ENCODE assay signal across 9 mouse cellular contexts in the genomic region with DNA sequence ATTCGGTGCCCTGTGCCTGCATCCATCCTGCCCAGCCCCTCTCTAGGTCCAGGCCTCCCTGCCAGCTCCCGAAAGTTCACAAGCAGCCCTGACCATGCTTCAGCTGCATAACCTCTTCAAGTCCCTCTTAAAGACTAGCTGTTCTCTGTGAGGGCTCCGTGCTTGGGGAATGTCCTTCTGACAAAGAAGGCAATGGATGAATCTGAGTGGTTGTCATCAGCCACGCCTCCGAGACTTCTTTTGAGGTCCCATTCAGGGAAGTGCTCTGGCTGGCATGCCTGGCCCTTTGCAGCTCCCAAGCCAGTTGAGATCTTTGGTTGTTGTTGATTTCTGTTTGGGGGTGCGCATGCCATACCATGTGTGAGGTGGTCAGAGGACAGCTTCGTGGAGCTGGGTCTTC.
DNase-seq lines count a peak whose midpoint lies in the region; ATAC-seq and TF ChIP-seq lines count a peak whose summit lies in the region.
"Had no signal": no experiment of that assay in that cellular context is flagged by ENCODE, and none has a peak within 500 bp of the region (broad histone marks: within the 10 kb centered on the region; RNA-seq: fewer than 3 reads in every experiment).

No protein-coding gene starts in this region.

- H3K4me2 ChIP-seq in heart, embryonic 12.5 days = no peak overlapping the region
- no peak overlapping the region for H3K4me2 ChIP-seq in embryonic facial prominence, embryonic 15.5 days (replicated peaks)
- no peak overlapping the region for H3K4me2 ChIP-seq in kidney, embryonic 14.5 days (replicated peaks; ENCODE audit: low read depth, low read length)
- H3K4me2 ChIP-seq in midbrain, postnatal 0 days (ENCODE audit: low read depth, low read length, poor library complexity, severe bottlenecking) = no peak overlapping the region

- H3K27ac ChIP-seq in heart, embryonic 12.5 days (ENCODE audit: poor library complexity, severe bottlenecking) = peak overlapping the region; percentile 85
- peak overlapping the region; percentile 91 for H3K27ac ChIP-seq in embryonic facial prominence, embryonic 15.5 days (replicated peaks)
- peak overlapping the region; percentile 96 for H3K27ac ChIP-seq in kidney, embryonic 14.5 days (ENCODE audit: low read depth, low read length)
- peak overlapping the region; percentile 73 for H3K27ac ChIP-seq in midbrain, postnatal 0 days (ENCODE audit: low read depth, low read length)

- WGBS in heart, embryonic 12.5 days = 44% methylated on average over 7 of the region's 7 CpGs
- WGBS in embryonic facial prominence, embryonic 15.5 days = 52% methylated on average over 7 of the region's 7 CpGs
- WGBS in kidney, embryonic 14.5 days = 65% methylated on average over 7 of the region's 7 CpGs
- 52% methylated on average over 7 of the region's 7 CpGs for WGBS in midbrain, postnatal 0 days

- no peaks in the 10 kb centered on the region for H3K9me3 ChIP-seq in heart, embryonic 12.5 days (replicated peaks)
- H3K9me3 ChIP-seq in embryonic facial prominence, embryonic 15.5 days (replicated peaks) = no peaks in the 10 kb centered on the region
- no peaks in the 10 kb centered on the region for H3K9me3 ChIP-seq in kidney, embryonic 14.5 days (ENCODE audit: control insufficient read depth, low read length)
- H3K9me3 ChIP-seq in midbrain, postnatal 0 days (ENCODE audit: low read length) = no peaks in the 10 kb centered on the region

- H3K27me3 ChIP-seq in heart, embryonic 12.5 days (replicated peaks) = no peaks in the 10 kb centered on the region
- no peaks in the 10 kb centered on the region for H3K27me3 ChIP-seq in embryonic facial prominence, embryonic 15.5 days
- no peaks in the 10 kb centered on the region for H3K27me3 ChIP-seq in kidney, embryonic 14.5 days (ENCODE audit: control insufficient read depth, insufficient read depth, low read length)
- no peaks in the 10 kb centered on the region for H3K27me3 ChIP-seq in midbrain, postnatal 0 days (ENCODE audit: insufficient read depth, low read length)
- H3K27me3 ChIP-seq: CH12.LX had no signal

- no peaks in the 10 kb centered on the region for H3K36me3 ChIP-seq in heart, embryonic 12.5 days
- H3K36me3 ChIP-seq in embryonic facial prominence, embryonic 15.5 days = no peaks in the 10 kb centered on the region
- H3K36me3 ChIP-seq in kidney, embryonic 14.5 days (ENCODE audit: control insufficient read depth, insufficient read depth, low read length) = no peaks in the 10 kb centered on the region
- no peaks in the 10 kb centered on the region for H3K36me3 ChIP-seq in midbrain, postnatal 0 days (ENCODE audit: insufficient read depth, low read length)

- no peak for ATAC-seq in heart, embryonic 12.5 days (ENCODE audit: insufficient number of reproducible peaks, low FRiP score)
- no peak for ATAC-seq in embryonic facial prominence, embryonic 15.5 days (ENCODE audit: insufficient number of reproducible peaks, low FRiP score, low TSS enrichment, low read depth)
- ATAC-seq in kidney, embryonic 14.5 days (ENCODE audit: low FRiP score, low TSS enrichment) = no peak
- no peak for ATAC-seq in midbrain, postnatal 0 days (ENCODE audit: low FRiP score)
- ATAC-seq in frontal cortex, adult (ENCODE audit: low TSS enrichment) = no peak

- no peak overlapping the region for H3K4me3 ChIP-seq in heart, embryonic 12.5 days
- H3K4me3 ChIP-seq in embryonic facial prominence, embryonic 15.5 days (replicated peaks) = no peak overlapping the region
- H3K4me3 ChIP-seq in kidney, embryonic 14.5 days (ENCODE audit: low read length) = no peak overlapping the region
- no peak overlapping the region for H3K4me3 ChIP-seq in midbrain, postnatal 0 days (ENCODE audit: low read depth, low read length)

- TF ChIP-seq CTCF in midbrain, postnatal 0 days (IDR thresholded peaks at IDR 0.05) = no peak

- H3K4me1 ChIP-seq in heart, embryonic 12.5 days (replicated peaks) = peaks cover 52% of the 10 kb centered on the region
- H3K4me1 ChIP-seq in embryonic facial prominence, embryonic 15.5 days = peaks cover 63% of the 10 kb centered on the region
- peaks cover 64% of the 10 kb centered on the region for H3K4me1 ChIP-seq in kidney, embryonic 14.5 days (ENCODE audit: control insufficient read depth, insufficient read depth, low read length)
- H3K4me1 ChIP-seq in midbrain, postnatal 0 days (ENCODE audit: insufficient read depth, low read length) = peaks cover 9% of the 10 kb centered on the region

- no peak overlapping the region for H3K9ac ChIP-seq in heart, embryonic 12.5 days
- H3K9ac ChIP-seq in embryonic facial prominence, embryonic 15.5 days = no peak overlapping the region
- peak overlapping the region; percentile 9; the same call in 1 of the 2 replicates for H3K9ac ChIP-seq in kidney, embryonic 14.5 days (ENCODE audit: low read depth, low read length)
- no peak overlapping the region for H3K9ac ChIP-seq in midbrain, postnatal 0 days (replicated peaks; ENCODE audit: low read length, poor library complexity, severe bottlenecking)

- no peak for DNase-seq in heart, postnatal 4 days
- peak; percentile 28 for DNase-seq in midbrain, postnatal 0 days (ENCODE audit: low spot score)
- no peak for DNase-seq in c-Kit-positive CD71-positive TER-119-positive erythroid progenitor cells, embryonic 14.5 days (ENCODE audit: low spot score)
- DNase-seq in cerebellum, adult 11-12 months = no peak
